Mouse (Mus musculus) cerebellum, adult (tissue): Measurements from ENCODE around the gene Tspan32.

ENCODE experiments used
- ATAC-seq: cut with Nextera tagmentation; 2 replicates; pipeline ENCODE4 v1.9.2; 2017; ENCODE audit warnings: mild to moderate bottlenecking, moderate library complexity, mixed read lengths; ENCODE audit not compliant: insufficient number of reproducible peaks, low FRiP score, low TSS enrichment

Tspan32 gene

GRCm38 (mm10) chr7:143004727-143005343, at the start of gene Tspan32:
Gene Tspan32, plus strand, starts transcription at chr7:143005046.
- ATAC-seq: no peak

GRCm38 (mm10) chr7:142956018-142956417, 48.8 kb upstream of the Tspan32 start:
- no peak for ATAC-seq

DNA sequence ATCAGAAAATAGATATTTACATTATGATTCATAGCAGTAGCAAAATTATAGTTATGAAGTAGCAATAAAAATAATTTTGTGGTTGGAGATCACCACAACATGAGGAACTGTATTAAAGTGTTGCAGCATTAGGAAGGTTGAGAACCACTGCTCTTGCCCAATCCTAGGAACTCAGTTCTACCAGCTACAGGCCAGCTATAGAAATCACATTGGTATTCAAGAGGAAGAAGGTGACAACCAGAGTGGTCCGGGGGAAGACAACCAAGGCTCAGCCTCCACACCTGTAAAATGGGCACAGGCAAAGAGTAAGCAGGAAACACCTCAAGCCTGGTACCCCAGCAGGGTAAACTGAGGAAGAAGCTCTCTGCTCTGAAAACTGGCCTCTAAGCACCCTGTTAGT, 46.0 kb upstream of the Tspan32 start:
- no peak for ATAC-seq

DNA sequence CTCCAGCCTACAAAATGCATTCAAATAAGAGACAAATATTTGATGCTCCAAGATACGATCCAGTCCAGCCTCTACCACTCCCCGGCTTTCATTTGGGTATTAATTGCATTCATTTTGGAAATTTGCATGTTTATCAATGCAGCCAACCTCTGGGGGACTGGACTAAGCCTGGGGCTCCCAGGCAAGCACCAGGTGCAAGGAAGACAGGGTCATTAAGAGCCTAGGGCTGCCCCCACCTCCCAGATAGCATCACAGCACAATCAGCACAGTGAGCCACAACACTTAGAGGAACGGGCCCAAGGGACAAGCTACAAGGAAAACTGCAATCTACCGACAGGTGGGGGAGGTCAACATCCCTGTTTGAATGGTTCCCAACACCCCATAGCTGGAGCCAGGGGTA, 45.1 kb upstream of the Tspan32 start:
- ATAC-seq: no peak

DNA sequence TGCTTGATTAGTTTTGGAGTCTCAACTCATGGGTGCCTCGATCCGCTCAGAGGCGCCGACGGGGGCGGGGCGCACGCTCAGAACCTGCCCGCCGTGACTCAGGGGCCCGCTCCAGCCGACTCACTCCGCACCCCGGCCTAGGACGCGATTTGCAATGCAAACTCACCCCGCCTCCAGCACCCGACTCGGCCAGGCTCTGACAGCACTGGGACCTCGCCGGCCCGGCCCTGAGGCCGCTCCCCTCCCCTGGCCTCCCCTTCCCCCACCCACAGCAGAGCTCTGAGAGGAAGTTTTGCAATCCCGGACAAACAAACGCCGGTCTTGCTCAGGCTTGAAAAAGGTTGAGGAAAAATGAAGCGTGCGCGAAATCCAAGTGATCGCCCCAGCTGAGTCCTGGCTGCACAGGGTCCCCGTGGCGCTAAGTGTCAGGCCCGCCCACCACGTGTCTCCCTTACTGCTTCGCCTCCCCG, 37.4 kb upstream of the Tspan32 start:
- ATAC-seq: no peak

GRCm38 (mm10) chr7:142967884-142968808, 36.7 kb upstream of the Tspan32 start:
- no peak for ATAC-seq

- no peak for ATAC-seq
These were observed 35.9 kb upstream of the Tspan32 start, which contains the start of gene Ascl2 for GRCm38 (mm10) chr7:142968809-142969511. Gene Ascl2, minus strand, starts transcription at chr7:142969264.

DNA sequence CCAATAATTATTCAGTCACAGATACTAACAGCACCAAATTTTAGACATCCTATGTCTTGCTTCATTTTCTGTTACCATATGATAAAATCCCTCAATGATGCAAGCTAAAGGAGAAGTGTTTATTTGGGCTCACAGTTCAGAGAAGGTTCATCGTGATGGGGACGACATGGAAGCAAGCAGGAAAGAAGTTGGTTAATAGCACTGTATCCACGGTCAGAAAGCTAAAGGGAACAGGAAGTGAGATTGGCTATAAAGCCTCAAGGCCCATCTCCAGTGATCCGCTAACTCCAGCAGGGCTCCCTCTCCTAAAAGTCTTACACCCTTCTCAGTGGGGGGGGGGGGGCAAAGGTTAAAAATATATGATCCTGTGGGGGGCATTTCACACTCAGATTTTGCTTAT, 22.9 kb upstream of the Tspan32 start:
- ATAC-seq: no peak

DNA sequence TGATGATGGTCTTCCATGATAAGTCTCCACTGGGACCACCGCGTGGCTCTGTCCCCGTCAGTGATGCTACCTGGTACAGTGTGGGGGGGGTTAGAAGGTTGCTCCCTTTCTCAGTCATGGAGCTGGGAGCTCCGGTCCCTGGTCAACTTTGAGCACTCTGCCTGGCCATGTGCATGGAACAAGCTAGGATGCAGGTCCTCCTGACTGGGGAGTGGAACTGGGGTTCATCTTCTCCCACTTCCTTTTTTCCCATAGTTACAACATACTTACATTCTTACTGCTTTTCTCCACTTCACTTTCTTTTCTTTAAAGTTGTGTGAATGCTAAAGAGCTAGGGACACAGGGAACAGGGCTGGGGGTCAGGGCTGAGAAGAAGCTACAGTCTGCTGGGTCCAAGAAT, 19.7 kb upstream of the Tspan32 start:
- no peak for ATAC-seq

DNA sequence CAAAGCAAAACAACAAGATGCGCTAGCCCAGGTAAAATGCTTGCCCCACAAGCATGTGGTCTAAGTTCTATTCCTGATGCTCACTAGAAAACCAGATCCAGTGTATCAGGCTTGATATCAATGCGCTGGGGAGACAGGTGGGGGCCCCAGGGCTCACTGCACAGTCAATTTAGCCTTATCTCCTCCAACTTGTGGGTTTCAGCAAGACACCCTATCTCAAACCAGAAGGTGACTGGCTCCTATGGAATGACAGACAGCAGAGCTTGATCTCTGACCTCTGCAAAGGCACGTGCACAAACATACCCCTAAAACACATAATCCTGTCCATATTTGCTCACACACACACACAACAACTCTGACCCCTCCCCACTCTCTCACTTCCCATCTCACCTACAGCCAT, 17.1 kb upstream of the Tspan32 start:
- ATAC-seq: no peak

- no peak for ATAC-seq
These were observed 9.8 kb upstream of the Tspan32 start for GRCm38 (mm10) chr7:142995004-142995403.

DNA sequence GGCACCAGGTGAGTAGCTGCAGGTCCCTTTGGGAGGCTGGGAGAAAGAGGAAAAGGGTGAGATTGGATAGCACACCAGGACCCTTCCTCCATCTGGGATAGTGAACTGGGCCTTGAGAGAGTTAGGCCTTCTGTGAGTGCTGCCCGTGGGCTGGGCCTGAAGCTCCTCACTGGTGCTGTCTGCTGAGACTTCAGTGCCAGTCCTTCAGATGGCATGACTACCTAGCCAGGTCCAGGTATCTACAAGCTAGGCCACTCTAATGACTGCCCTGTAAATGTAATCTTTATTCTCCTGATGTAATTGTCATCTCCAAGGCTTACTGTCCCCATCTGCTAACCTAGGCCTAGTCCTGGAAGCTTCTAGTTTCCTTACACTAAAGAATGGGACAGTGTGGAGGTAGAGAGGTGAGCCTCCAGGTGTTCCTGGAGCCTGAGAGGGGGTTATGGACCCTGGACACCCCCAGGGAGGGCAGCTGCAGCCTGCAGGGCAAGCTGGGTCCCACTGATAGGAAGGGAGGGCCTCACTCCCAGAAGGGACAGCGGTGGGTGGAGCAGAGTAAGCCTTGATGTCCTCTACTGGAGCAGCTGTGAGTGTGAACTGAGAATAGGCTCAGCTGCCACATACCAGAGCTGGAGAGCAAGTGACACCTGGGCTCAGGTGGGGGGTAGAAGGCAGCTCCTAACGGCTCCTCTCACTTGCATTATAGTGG, 9.1 kb upstream of the Tspan32 start:
- no peak for ATAC-seq

- no peak for ATAC-seq
These were observed 7.8 kb upstream of the Tspan32 start for GRCm38 (mm10) chr7:142996998-142997397.

DNA sequence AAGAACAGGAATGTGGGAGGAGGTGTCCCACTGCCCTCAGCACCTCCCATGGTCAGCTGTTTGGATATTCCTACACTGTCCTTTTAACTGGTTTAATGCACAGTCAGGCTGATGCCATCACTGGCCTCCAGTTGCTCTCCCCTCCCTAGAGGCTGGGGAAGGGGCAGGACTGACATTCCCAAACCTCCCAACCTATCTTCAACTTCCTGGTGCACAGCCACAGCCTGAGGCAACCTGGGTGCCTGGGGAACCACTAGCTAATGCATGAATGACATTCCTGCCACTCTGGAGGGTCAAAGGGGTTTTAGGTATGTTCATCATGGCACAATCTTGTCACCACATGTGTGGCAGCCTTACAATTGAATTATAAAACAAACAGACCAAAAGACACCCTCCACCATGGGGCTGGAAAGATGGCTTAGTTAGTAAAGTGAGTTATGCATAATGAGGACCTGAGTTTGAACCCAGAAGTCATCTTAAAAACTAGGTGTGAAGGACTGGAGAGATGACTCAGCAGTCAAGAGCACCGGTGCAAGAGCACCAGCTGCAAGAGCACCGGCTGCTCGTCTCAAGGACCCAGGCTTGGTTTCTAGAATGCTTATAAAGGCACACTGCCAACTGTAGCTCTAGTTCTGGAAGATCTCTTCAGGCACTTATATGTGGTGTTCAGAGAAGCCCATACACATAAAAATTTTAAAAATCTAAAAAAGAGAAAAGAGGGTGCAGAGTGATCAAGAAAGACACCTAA, 7.3 kb upstream of the Tspan32 start:
- ATAC-seq: no peak

DNA sequence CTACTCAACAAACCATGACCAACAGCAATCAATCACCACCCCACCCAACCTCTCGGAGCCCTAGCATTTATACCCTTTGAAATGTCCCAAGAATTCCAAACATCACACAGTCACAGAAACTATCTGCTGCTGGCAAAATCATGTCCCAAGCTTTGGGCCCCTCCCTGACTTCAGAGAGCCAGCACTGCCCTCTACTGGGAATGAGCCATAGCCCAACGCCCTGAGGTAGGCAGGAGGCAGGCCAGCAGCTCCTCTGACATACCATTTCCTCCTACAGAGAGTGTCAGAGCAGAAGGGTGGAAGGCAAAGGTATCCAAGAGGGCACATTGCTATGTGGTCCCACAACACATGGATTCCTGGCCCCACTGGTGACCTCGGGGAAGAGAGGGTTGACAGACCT, 2.2 kb upstream of the Tspan32 start:
- ATAC-seq: no peak

GRCm38 (mm10) chr7:143005344-143006096, 674 bp downstream of the Tspan32 start:
- ATAC-seq: no peak

DNA sequence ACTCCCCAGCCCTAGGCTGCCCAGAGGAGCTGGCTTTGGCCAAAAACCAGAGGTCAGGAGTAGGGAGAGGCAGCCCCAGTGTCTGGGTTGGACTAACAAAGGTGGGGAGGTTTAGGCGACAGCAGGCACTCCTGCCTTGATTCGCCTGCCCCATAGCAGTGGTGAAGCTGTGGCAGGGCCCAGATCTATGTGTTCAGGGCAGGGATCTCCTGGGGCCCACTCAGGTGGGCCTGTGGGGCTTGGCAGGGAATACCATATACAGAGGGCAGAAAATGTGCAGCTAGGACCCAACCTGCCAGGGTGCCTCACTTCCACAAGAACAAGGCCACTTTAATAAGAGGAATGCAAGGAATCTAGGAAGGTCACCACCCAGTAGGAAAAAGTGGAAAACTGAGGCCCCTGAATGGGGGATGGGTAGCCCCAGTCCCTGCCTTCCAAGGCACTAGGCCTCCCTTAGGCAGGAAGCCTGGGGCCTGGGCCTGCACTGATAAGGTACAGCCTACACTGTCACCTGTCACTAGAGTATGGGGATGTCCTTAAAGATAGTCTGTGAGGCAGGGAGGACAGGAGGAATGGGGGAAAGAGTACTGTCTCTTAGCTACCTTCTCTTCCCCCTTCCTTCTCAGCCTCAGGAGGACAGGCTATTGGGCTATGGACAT, 1.4 kb downstream of the Tspan32 start:
- ATAC-seq: no peak

DNA sequence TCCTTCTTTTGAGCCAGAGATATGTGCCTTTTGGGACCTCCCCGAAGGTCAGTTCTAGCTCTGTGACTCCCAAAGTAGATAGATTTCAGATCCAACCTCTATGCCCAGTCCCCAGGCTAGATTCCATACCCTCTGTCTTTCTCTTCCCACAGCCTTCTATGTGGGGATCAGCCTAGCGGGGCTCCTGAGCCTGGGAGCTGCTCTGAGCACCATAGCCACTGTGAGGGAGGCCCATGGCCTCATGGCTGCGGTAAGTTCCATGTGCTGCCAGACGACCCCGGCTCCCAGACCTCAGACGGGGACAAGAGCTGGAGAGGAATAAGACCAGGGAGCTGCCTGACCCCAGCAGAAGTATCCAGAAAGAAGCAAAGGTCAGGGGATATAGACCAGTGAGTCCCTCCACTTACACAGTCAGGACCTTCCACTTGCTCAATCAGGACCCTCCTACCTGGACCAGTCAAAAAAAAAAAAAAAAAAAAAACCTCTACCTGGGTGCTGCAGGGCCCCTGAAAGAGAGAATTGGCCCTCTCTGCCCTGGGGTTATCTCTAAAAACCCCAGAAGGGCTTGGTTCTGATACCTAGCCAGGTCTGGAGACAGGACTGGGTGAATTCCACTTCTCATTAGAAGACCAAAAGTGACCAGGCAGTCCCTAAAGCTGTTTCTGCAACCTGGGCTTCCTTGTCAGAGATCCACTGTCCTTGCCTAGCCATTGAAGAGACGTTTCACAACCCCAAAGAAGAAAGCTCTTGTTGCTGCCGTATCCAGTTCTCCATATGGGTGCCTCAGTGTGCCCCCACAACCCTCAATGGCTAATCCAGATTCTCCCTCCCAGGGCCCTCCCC, 2.1 kb downstream of the Tspan32 start:
- no peak for ATAC-seq
